Mouse (Mus musculus) spleen, adult 12 weeks (tissue): Measurements from ENCODE around the gene Pou2f3.
"Not testable (repeated sequence)": the region's sequence is repeated elsewhere in the genome, so short reads cannot be mapped to it uniquely, and the experiment has no call there.

ENCODE experiments used
- DNase-seq: peaks from one replicate; pipeline ENCODE4 v3.0.0; 2022; ENCODE audit warnings: low spot score

The Pou2f3 gene

GRCm38 (mm10) chr9:43166346-43166745 is 43.8 kb downstream of the Pou2f3 start:
- no peak for DNase-seq

- DNase-seq = no peak
Observed at GRCm38 (mm10) chr9:43155960-43156359, 54.2 kb downstream of the Pou2f3 start.

GRCm38 (mm10) chr9:43151779-43152178 is 58.4 kb downstream of the Pou2f3 start:
- no peak for DNase-seq

GRCm38 (mm10) chr9:43150957-43151356 is 59.2 kb downstream of the Pou2f3 start:
- DNase-seq = no peak

- peak; percentile 9 for DNase-seq
Observed at GRCm38 (mm10) chr9:43150075-43150474, 60.1 kb downstream of the Pou2f3 start.

- no peak for DNase-seq
Observed at GRCm38 (mm10) chr9:43149498-43149897, 60.7 kb downstream of the Pou2f3 start.

- DNase-seq = no peak
Observed at GRCm38 (mm10) chr9:43145196-43145595, 65.0 kb downstream of the Pou2f3 start.

GRCm38 (mm10) chr9:43144206-43144810 is 65.9 kb downstream of the Pou2f3 start:
- no peak for DNase-seq

- DNase-seq = peak; percentile 41
Observed at GRCm38 (mm10) chr9:43141839-43142238, 68.3 kb downstream of the Pou2f3 start.

- no peak for DNase-seq
Observed at GRCm38 (mm10) chr9:43133525-43133924, 76.6 kb downstream of the Pou2f3 start.

- DNase-seq = no peak
Observed at GRCm38 (mm10) chr9:43132380-43132779, 77.8 kb downstream of the Pou2f3 start.

- no peak for DNase-seq
Observed at GRCm38 (mm10) chr9:43131940-43132339, 78.2 kb downstream of the Pou2f3 start.

GRCm38 (mm10) chr9:43130684-43131083 is 79.5 kb downstream of the Pou2f3 start:
- no peak for DNase-seq

GRCm38 (mm10) chr9:43127101-43127787 is 82.9 kb downstream of the Pou2f3 start:
- DNase-seq = no peak

GRCm38 (mm10) chr9:43122379-43122778 is 87.8 kb downstream of the Pou2f3 start:
- no peak for DNase-seq

GRCm38 (mm10) chr9:43121948-43122347 is 88.2 kb downstream of the Pou2f3 start:
- not testable (repeated sequence) for DNase-seq

- no peak for DNase-seq
Observed at GRCm38 (mm10) chr9:43116997-43117336, 93.2 kb downstream of the Pou2f3 start.

- peak; percentile 80 for DNase-seq
Observed at GRCm38 (mm10) chr9:43116134-43116996, 93.8 kb downstream of the Pou2f3 start, which contains the start of gene Tmem136. Gene Tmem136 (minus strand): TSS chr9:43116570.

GRCm38 (mm10) chr9:43115431-43116133 is 94.6 kb downstream of the Pou2f3 start:
- no peak for DNase-seq

GRCm38 (mm10) chr9:43114833-43115232 is 95.3 kb downstream of the Pou2f3 start:
- DNase-seq = no peak

- no peak for DNase-seq
Observed at GRCm38 (mm10) chr9:43110286-43110980, 99.7 kb downstream of the Pou2f3 start.

GRCm38 (mm10) chr9:43109125-43109524 is 101.0 kb downstream of the Pou2f3 start:
- no peak for DNase-seq
